Comparison of ENCODE assay signal across 21 mouse cellular contexts in the genomic region with DNA sequence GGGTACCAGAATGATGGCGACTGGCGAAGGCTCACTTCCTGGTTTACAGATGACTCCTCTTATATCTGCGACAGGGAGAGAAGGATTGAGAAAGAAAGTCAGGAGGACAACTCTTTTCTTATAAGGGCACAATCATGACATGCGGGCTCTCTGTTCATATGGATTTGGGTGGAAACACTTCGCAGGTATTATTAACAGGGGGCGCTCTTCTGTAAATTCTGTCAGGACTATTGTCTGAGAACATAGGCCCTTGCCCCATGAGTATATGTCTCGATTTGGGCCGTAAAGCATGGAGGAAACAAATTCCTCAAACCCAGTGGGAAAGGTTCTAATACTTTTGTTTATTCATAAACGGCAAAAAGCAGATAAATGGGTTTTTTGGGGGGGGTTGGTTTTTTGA. TPM values are rescaled to one million over a fixed set of nuclear protein-coding genes. Genes with fewer than 3 reads are reported as not detected.
DNase-seq lines count a peak whose midpoint lies in the region; TF ChIP-seq lines count a peak whose summit lies in the region.
"Had no signal": no experiment of that assay in that cellular context is flagged by ENCODE, and none has a peak within 500 bp of the region (broad histone marks: within the 10 kb centered on the region; RNA-seq: fewer than 3 reads in every experiment).

No protein-coding gene starts in this region.

- H3K9ac ChIP-seq in ES-Bruce4 (ENCODE audit: low read depth, poor library complexity, severe bottlenecking) (no peak overlapping the region), ES-E14 (ENCODE audit: insufficient read depth, low read depth, low read length, poor library complexity, severe bottlenecking) (no peak overlapping the region)
- H3K9ac ChIP-seq: embryonic facial prominence, embryonic 13.5 days; embryonic facial prominence, embryonic 15.5 days; forebrain, embryonic 12.5 days had no signal

- in situ Hi-C loops in ES-E14 (cut with MboI; ENCODE audit: low sequenced_read_pairs in 2 of 2, unreplicated experiment in 2 of 2) = no loop called here

- no peak for DNase-seq in ES-E14 (ENCODE audit: low read depth, low spot score)
- DNase-seq in ZHBTc4 (ENCODE audit: low read depth, low spot score) = peak; percentile 57
- no peak for DNase-seq in adrenal gland, adult (ENCODE audit: inconsistent age in 2 of 2, low spot score in 1 of 2)
- no peak for DNase-seq in gastrocnemius, adult 2 months
- no peak for DNase-seq in neural tube, embryonic 10.5 days (ENCODE audit: extremely low spot score, low spot score)
- DNase-seq: adrenal gland, adult 8-10 months; adrenal gland, postnatal 14 days; adrenal gland, postnatal 36 days; cerebellum, adult 11-12 months; cerebellum, adult 2 months; cerebellum, adult 9-10 months; cerebellum, postnatal 10 days; cerebellum, postnatal 25 days; embryo, embryonic 11 days had no signal

- peaks cover 29% of the 10 kb centered on the region for H3K9me3 ChIP-seq in E14TG2a.4 (ENCODE audit: low read length)
- 0 out of 2 replicates have a peak, but pooled peaks cover 2% of the 10 kb centered on the region for H3K9me3 ChIP-seq in ES-Bruce4 (replicated peaks; ENCODE audit: control insufficient read depth, insufficient read depth, low read length, poor library complexity, severe bottlenecking)
- no peaks in the 10 kb centered on the region for H3K9me3 ChIP-seq in ES-E14 (ENCODE audit: control insufficient read depth, insufficient read depth, low read depth, low read length)
- H3K9me3 ChIP-seq: embryonic facial prominence, embryonic 13.5 days; embryonic facial prominence, embryonic 15.5 days; forebrain, embryonic 10.5 days; forebrain, embryonic 12.5 days had no signal

- H3K4me1 ChIP-seq in E14TG2a.4 (replicated peaks; ENCODE audit: low read depth, low read length) (peaks cover 51% of the 10 kb centered on the region), ES-Bruce4 (ENCODE audit: control insufficient read depth, insufficient read depth, low read length) (no peaks in the 10 kb centered on the region), ES-E14 (ENCODE audit: control insufficient read depth in 2 of 2, insufficient read depth in 2 of 2, low read length in 2 of 2, poor library complexity in 1 of 2) (peaks cover 4 to 6% of the 10 kb centered on the region in 2 experiments; a peak in 3 of 4 replicates)
- H3K4me1 ChIP-seq: embryonic facial prominence, embryonic 13.5 days; embryonic facial prominence, embryonic 15.5 days; forebrain, embryonic 10.5 days; forebrain, embryonic 12.5 days had no signal

- TF ChIP-seq CTCF in E14TG2a.4 (conservative IDR thresholded peaks at IDR 0.05; ENCODE audit: low read length) (peak; percentile 24), ES-Bruce4 (IDR thresholded peaks at IDR 0.05; ENCODE audit: low read depth, low read length) (no peak)
- no peak for TF ChIP-seq CTCF in gastrocnemius, adult 2 months (IDR thresholded peaks at IDR 0.05)

- H3K4me3 ChIP-seq in E14TG2a.4 (replicated peaks; ENCODE audit: low read length) = no peak overlapping the region
- no peak overlapping the region for H3K4me3 ChIP-seq in ES-Bruce4 (ENCODE audit: low read depth, low read length)
- H3K4me3 ChIP-seq in ES-E14 (ENCODE audit: insufficient read depth in 1 of 2, low read depth in 1 of 2, low read length in 2 of 2, poor library complexity in 1 of 2, severe bottlenecking in 1 of 2) = no peak overlapping the region
- no peak overlapping the region for H3K4me3 ChIP-seq in gastrocnemius, adult 2 months
- H3K4me3 ChIP-seq: embryonic facial prominence, embryonic 13.5 days; embryonic facial prominence, embryonic 15.5 days; erythroblast, embryonic 14.5 days; forebrain, embryonic 10.5 days; forebrain, embryonic 12.5 days had no signal

- H3K36me3 ChIP-seq in E14TG2a.4 (ENCODE audit: insufficient read depth, low read length) (no peaks in the 10 kb centered on the region), ES-Bruce4 (ENCODE audit: control insufficient read depth, insufficient read depth, low read length, poor library complexity, severe bottlenecking) (no peaks in the 10 kb centered on the region), ES-E14 (ENCODE audit: control insufficient read depth, insufficient read depth, low read length, poor library complexity, severe bottlenecking) (no peaks in the 10 kb centered on the region)
- H3K36me3 ChIP-seq: embryonic facial prominence, embryonic 13.5 days; embryonic facial prominence, embryonic 15.5 days; forebrain, embryonic 10.5 days; forebrain, embryonic 12.5 days had no signal

- intact Hi-C loops in gastrocnemius, adult 2 months (cut with DNase I) = no loop called here

- H3K27me3 ChIP-seq in E14TG2a.4 (ENCODE audit: insufficient read depth, low read length) (no peaks in the 10 kb centered on the region), ES-Bruce4 (ENCODE audit: control insufficient read depth, insufficient read depth, low read length, poor library complexity, severe bottlenecking) (no peaks in the 10 kb centered on the region)
- H3K27me3 ChIP-seq: embryonic facial prominence, embryonic 13.5 days; embryonic facial prominence, embryonic 15.5 days; forebrain, embryonic 12.5 days had no signal

- peak overlapping the region; percentile 71 for H3K27ac ChIP-seq in ES-Bruce4 (ENCODE audit: insufficient read depth, low read length)
- peak overlapping the region; percentile 96; the same call in 1 of the 2 replicates for H3K27ac ChIP-seq in ES-E14 (ENCODE audit: insufficient read depth, low read depth, low read length, poor library complexity, severe bottlenecking)
- no peak overlapping the region for H3K27ac ChIP-seq in gastrocnemius, adult 2 months
- H3K27ac ChIP-seq: embryonic facial prominence, embryonic 13.5 days; embryonic facial prominence, embryonic 15.5 days; forebrain, embryonic 10.5 days; forebrain, embryonic 12.5 days had no signal

- no peak for TF ChIP-seq EP300 in ES-Bruce4 (IDR thresholded peaks at IDR 0.05; ENCODE audit: insufficient read depth, low read depth, low read length)

- TF ChIP-seq POLR2A in ES-Bruce4 (IDR thresholded peaks at IDR 0.05; ENCODE audit: insufficient read depth, low read length) = no peak

TF ChIP-seq in ES-E14, 5 proteins besides CTCF, POLR2A, EP300 and RAD21:
- no peak for TF ChIP-seq MAFK (IDR thresholded peaks at IDR 0.05; ENCODE audit: insufficient read depth, low read depth, low read length)
- no peak for TF ChIP-seq CHD2 (IDR thresholded peaks at IDR 0.05; ENCODE audit: low read depth, low read length)
- TF ChIP-seq ZC3H11A (IDR thresholded peaks at IDR 0.05; ENCODE audit: borderline replicate concordance, low read depth, low read length) = no peak
- no peak for TF ChIP-seq ZNF384 (IDR thresholded peaks at IDR 0.05; ENCODE audit: low read depth, low read length)

RNA-seq across cellular contexts. Expression of gene Eps8, which starts 16.1 kb away (rescaled TPM):
- polyA plus RNA-seq in ES-Bruce4 (2011; ENCODE audit: insufficient read depth, insufficient read length, low read depth, missing spikeins) = 17.7 and 25.2 TPM in 2 replicates
- total RNA-seq in ES-E14 (2012; rRNA removed) = 15.0 and 17.0 TPM in 2 replicates
- 1 to 10 TPM; 4.3 to 6.9 TPM for total RNA-seq in gastrocnemius, adult 2 months (2021)
